Mouse (Mus musculus) erythroblast, embryonic 14.5 days (primary cell): ENCODE results near the gene Qrfp. TPM values are rescaled to one million over a fixed set of nuclear protein-coding genes. Genes with fewer than 3 reads are reported as not detected.

Experiments used
- H3K27me3 ChIP-seq: 2 replicates; pipeline ENCODE4 v1.6.1; 2012; ENCODE audit warnings: inconsistent platforms; ENCODE audit not compliant: control insufficient read depth
- H3K36me3 ChIP-seq: 2 replicates; pipeline ENCODE4 v1.6.1; 2012; ENCODE audit warnings: mild to moderate bottlenecking, inconsistent platforms; ENCODE audit not compliant: control insufficient read depth
- H3K4me1 ChIP-seq: 2 replicates; pipeline ENCODE4 v1.6.1; 2012; ENCODE audit warnings: inconsistent platforms; ENCODE audit not compliant: control insufficient read depth
- H3K4me3 ChIP-seq: replicated peaks from 2 replicates; pipeline ENCODE3; 2012; ENCODE audit warnings: moderate library complexity, mild to moderate bottlenecking, inconsistent platforms
- H3K9me3 ChIP-seq: 2 replicates; pipeline ENCODE4 v1.6.1; 2012; ENCODE audit warnings: low read length, inconsistent platforms, mixed read lengths; ENCODE audit not compliant: control insufficient read depth
- GATA1 ChIP-seq: IDR thresholded peaks from 2 replicates; pipeline ENCODE4 v1.6.1; 2012; ENCODE audit warnings: low read length, inconsistent platforms, mixed read lengths
- TAL1 ChIP-seq: IDR thresholded peaks from 3 replicates; pipeline ENCODE4 v1.6.1; 2012; ENCODE audit warnings: low read length, inconsistent platforms, mixed read lengths
- polyA plus RNA-seq: library from polyadenylated mRNA; stranded (reverse); fragments of >175 nt; gene quantifications from 2 replicates; pipeline ENCODE4 v1.2.3, GENCODE M21; 2012

Gene Qrfp
- polyA plus RNA-seq, 1 experiment: not detected

DNA sequence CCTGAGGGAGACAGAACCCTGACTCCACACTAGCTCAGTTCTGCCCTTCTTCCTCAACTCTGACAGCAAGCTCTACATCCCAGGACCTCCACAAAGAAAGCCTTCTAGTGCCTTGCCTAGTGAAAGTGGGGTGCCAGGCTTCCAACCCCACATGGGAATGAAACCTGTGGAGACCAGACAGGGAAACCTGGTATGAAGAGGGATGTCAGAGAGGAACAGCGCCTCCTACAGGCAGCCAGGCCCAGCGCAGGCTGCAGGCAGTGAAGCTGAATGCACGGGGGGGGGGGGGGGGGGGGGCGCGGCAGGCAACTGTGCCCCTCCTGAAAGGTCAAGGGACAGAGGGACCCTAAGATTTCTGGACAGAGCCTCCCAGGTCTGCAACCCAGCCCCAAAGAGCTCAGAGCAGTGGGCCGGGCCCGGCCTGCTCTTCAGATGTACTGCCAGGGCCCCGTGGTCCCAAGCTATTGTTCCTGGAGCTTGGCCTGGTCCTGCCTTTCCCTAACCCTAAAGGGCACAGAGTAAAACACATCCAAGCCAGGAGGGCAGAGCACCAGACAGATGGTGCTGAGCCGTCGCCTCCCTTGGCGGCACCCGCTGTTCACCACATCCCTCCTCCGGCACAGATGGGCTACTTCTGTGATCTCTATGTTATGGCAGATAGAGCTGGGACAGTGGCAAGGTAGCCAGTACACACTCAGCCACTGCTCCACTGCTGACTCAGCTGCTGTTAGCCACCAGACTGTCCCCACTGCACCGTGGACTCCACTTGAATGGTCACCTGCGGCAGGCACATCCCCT is 13.8 kb upstream of the Qrfp start:
- no peaks in the 10 kb centered on the region for H3K36me3 ChIP-seq

GRCm38 (mm10) chr2:31822524-31823371 is 12.4 kb upstream of the Qrfp start:
- H3K36me3 ChIP-seq: no peaks in the 10 kb centered on the region
- no peak for TF ChIP-seq TAL1
- TF ChIP-seq GATA1: no peak
- peaks cover 26% of the 10 kb centered on the region for H3K27me3 ChIP-seq
- no peaks in the 10 kb centered on the region for H3K9me3 ChIP-seq
- no peak overlapping the region for H3K4me3 ChIP-seq
- H3K4me1 ChIP-seq: no peaks in the 10 kb centered on the region

More for the DNA sequence above, 13.8 kb upstream of the Qrfp start:
- H3K9me3 ChIP-seq: no peaks in the 10 kb centered on the region
- no peak for TF ChIP-seq TAL1
- H3K27me3 ChIP-seq: peaks cover 26% of the 10 kb centered on the region
- H3K4me1 ChIP-seq: no peaks in the 10 kb centered on the region
- no peak overlapping the region for H3K4me3 ChIP-seq

DNA sequence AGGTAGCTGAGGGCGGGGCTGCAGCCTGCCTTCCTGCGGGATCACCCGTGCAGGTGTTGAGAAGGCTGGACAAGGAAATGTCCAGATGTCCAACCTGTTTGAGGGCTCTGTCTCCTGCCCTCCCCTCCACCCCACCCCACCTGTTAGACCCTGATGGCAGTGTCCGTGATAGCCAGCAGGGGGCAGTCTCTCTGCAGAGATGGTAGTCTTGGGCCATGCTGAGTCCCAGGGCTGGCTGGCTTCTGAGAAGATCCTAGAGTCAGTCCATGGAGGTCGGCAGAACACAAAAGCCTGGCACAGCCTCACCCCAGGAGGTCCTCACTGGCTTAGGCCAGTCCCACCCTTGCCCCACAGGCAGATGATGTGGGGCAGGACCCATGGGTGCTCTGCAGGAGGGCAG is 5.0 kb upstream of the Qrfp start:
- Histone ChIP-seq H3K27me3 (peaks cover 11% of the 10 kb centered on the region), H3K9me3 (no peaks in the 10 kb centered on the region), H3K4me3 (no peak overlapping the region), H3K4me1 (no peaks in the 10 kb centered on the region), H3K36me3 (no peaks in the 10 kb centered on the region)
- no peak for TF ChIP-seq TAL1
- no peak for TF ChIP-seq GATA1

DNA sequence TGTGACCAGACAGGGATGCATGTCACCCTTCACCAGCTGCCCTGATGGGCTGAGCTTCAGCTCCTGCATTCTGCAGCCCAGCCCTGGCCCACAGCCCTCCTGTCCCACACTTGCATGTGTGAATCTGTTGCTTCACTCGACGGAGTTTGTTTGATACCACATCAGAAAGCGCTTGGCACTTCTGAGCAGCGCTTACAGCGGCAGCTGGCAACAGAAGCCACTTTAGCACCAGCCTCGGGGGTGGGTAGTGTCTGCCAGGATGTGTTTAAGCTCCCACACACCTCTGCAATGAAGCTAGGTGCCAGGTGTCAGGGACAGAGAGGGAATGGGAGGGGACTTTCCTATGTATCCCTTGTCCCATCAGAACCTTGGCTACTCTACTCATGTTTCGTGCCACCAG is 4.3 kb upstream of the Qrfp start:
- no peaks in the 10 kb centered on the region for H3K4me1 ChIP-seq
- H3K36me3 ChIP-seq: no peaks in the 10 kb centered on the region
- peaks cover 16% of the 10 kb centered on the region for H3K27me3 ChIP-seq
- no peak overlapping the region for H3K4me3 ChIP-seq
- no peaks in the 10 kb centered on the region for H3K9me3 ChIP-seq
- TF ChIP-seq GATA1 (no peak), TAL1 (no peak)

- H3K36me3 ChIP-seq: no peaks in the 10 kb centered on the region
- H3K4me1 ChIP-seq: no peaks in the 10 kb centered on the region
- H3K27me3 ChIP-seq: peaks cover 23% of the 10 kb centered on the region
- no peaks in the 10 kb centered on the region for H3K9me3 ChIP-seq
- H3K4me3 ChIP-seq: no peak overlapping the region
- TF ChIP-seq TAL1 (no peak), GATA1 (no peak)
These were observed 3.3 kb upstream of the Qrfp start for GRCm38 (mm10) chr2:31813641-31814040.

DNA sequence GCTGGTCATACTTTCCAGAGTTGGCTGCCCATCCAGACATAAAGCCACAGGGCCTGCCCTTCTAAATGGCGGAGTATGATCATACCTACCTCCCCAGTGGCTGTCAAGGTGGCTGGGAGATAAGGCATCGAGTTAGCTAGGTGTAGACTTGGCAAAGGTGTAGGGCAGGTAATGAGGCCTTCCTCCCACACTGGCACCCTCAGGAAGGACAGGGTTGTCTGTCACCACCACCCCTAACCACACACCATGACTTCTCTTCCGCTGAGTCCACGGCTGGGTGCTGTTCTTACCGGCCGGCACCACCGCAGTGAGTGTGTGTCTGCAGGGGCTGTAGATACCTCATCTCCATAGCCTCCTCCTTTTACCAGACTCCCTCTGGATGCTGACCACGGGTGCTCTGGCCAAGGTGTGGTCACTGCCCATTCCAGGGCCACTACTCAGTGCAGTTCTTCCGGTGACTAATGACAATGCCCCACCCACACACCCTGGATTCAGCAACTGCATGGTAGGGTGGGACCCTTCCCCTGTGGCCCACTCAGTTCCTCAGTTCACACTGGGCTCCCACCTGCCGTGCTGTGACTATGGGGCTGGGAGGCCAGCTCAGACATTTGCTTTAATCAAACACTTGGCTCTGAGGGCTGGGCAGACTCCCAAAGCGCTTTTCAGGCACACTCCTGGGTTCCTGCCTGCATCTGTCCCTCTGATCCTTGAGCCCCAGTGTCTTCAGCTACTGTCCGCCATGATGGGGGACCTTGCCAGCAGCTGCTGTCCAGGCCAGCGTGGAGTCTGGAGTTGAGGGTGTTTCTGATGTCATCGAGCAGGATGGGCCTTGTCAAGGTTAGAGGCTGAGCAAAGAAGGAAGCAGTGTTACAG is 942 bp upstream of the Qrfp start:
- Histone ChIP-seq H3K27me3 (peaks cover 26% of the 10 kb centered on the region), H3K4me1 (no peaks in the 10 kb centered on the region), H3K4me3 (no peak overlapping the region), H3K9me3 (no peaks in the 10 kb centered on the region), H3K36me3 (no peaks in the 10 kb centered on the region)
- TF ChIP-seq TAL1 (no peak), GATA1 (no peak)

DNA sequence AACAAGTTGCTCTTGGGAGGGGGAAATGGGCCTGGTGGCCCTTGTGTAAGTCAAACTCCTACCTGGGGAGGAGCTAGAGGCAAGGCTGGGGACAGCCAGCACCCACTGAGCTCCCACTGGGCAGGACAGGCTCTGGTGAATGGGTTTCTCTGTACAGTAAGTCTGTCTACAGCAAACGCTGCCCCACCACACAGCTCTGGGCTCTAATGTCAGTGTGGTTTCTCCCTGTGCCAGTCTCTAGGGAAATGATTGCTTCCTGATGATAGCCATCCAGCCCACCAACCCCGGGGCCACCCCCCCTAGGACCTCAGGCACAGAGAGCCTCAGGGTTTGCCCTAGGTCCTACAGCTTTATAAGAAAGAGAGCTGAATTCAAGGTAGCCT is 1.0 kb downstream of the Qrfp start:
- peaks cover 3% of the 10 kb centered on the region for H3K36me3 ChIP-seq
- H3K27me3 ChIP-seq: peaks cover 26% of the 10 kb centered on the region
- no peak overlapping the region for H3K4me3 ChIP-seq
- no peaks in the 10 kb centered on the region for H3K9me3 ChIP-seq
- no peaks in the 10 kb centered on the region for H3K4me1 ChIP-seq
- TF ChIP-seq TAL1 (no peak), GATA1 (no peak)

DNA sequence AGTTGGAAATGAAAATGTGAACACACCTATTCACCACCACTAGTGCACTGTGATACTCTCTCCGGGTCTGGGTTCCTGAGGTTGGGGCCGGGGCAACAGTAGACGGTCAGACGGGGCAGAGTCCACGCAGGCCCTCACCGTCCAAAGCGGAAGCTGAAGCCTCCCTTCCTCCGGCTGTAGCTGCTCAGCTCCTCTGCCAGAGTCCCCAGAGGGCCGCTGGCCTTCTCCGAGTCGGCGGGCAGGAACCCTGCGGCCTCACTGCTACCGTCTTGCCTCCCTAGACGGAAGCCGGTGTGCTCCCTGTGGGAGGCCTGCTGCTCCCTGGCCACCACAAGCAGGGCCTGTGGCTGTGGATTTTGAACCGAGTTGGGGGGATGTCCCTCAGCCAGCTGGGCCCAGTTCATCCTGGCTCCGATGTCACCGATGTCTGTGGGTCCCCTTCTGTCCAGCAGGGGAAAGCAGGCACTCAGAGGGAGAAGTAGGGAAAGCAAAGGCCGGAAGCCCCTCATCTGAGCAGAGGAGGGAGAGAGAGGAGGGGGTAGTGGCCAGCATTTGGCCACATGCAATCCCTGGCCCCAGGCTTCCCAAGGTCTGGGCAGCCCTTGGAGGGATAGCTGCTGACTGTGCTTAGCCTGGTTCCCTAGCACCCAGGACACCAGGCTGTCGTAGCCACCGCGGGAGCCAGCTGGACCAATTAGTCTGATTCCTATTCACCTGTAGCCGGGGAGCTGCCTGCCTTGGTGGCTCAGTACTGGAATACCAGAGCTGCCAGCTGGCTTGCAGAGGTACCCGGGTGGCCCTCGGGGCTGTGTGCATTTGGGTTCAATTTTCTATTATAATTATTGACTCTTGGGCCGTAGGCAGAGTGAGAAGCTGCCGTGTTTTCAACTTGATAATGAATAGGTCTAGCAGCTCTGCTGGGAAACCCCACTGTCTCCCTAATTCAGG is 1.7 kb downstream of the Qrfp start:
- TF ChIP-seq GATA1 (no peak), TAL1 (no peak)
- peaks cover 9% of the 10 kb centered on the region for H3K36me3 ChIP-seq
- H3K9me3 ChIP-seq: no peaks in the 10 kb centered on the region
- no peak overlapping the region for H3K4me3 ChIP-seq
- no peaks in the 10 kb centered on the region for H3K4me1 ChIP-seq
- H3K27me3 ChIP-seq: peaks cover 26% of the 10 kb centered on the region
